Mouse (Mus musculus) spleen, adult 12 weeks (tissue): ENCODE results near the gene Galnt6.

Experiments
- DNase-seq: peaks from one replicate; pipeline ENCODE4 v3.0.0; 2022; ENCODE audit warnings: low spot score

Galnt6 gene

GRCm38 (mm10) chr15:100720066-100720465 is 9.1 kb downstream of the Galnt6 start:
- no peak for DNase-seq

GRCm38 (mm10) chr15:100719217-100719616 is 10.0 kb downstream of the Galnt6 start:
- DNase-seq: no peak

- DNase-seq: no peak
Measured at GRCm38 (mm10) chr15:100718572-100718971, 10.6 kb downstream of the Galnt6 start.

GRCm38 (mm10) chr15:100717933-100718332 is 11.2 kb downstream of the Galnt6 start:
- DNase-seq: no peak

- no peak for DNase-seq
Measured at GRCm38 (mm10) chr15:100715399-100715993, 13.7 kb downstream of the Galnt6 start.

GRCm38 (mm10) chr15:100714470-100714869 is 14.7 kb downstream of the Galnt6 start:
- DNase-seq: no peak

- no peak for DNase-seq
Measured at GRCm38 (mm10) chr15:100710838-100711237, 18.3 kb downstream of the Galnt6 start.

GRCm38 (mm10) chr15:100708433-100709078 is 20.6 kb downstream of the Galnt6 start:
- DNase-seq: no peak

GRCm38 (mm10) chr15:100706226-100706625 is 22.9 kb downstream of the Galnt6 start:
- DNase-seq: peak; percentile 55

- no peak for DNase-seq
Measured at GRCm38 (mm10) chr15:100705376-100705775, 23.8 kb downstream of the Galnt6 start.

GRCm38 (mm10) chr15:100703913-100704312 is 25.3 kb downstream of the Galnt6 start:
- DNase-seq: no peak

- no peak for DNase-seq
Measured at GRCm38 (mm10) chr15:100701856-100702255, 27.3 kb downstream of the Galnt6 start.

- no peak for DNase-seq
Measured at GRCm38 (mm10) chr15:100701108-100701507, 28.1 kb downstream of the Galnt6 start.

GRCm38 (mm10) chr15:100700424-100700823 is 28.8 kb downstream of the Galnt6 start:
- DNase-seq: no peak

GRCm38 (mm10) chr15:100699386-100699785 is 29.8 kb downstream of the Galnt6 start:
- DNase-seq: no peak

GRCm38 (mm10) chr15:100698078-100698477 is 31.1 kb downstream of the Galnt6 start:
- no peak for DNase-seq

- no peak for DNase-seq
Measured at GRCm38 (mm10) chr15:100694406-100694805, 34.8 kb downstream of the Galnt6 start.

- DNase-seq: no peak
Measured at GRCm38 (mm10) chr15:100691990-100692389, 37.2 kb downstream of the Galnt6 start.

GRCm38 (mm10) chr15:100687430-100687971 is 41.7 kb downstream of the Galnt6 start, which contains the start of gene Cela1:
Gene Cela1, minus strand, starts transcription at chr15:100687921.
- no peak for DNase-seq

- DNase-seq: no peak
Measured at GRCm38 (mm10) chr15:100686989-100687388, 42.2 kb downstream of the Galnt6 start.

GRCm38 (mm10) chr15:100686434-100686833 is 42.7 kb downstream of the Galnt6 start:
- no peak for DNase-seq

GRCm38 (mm10) chr15:100685849-100686248 is 43.3 kb downstream of the Galnt6 start:
- no peak for DNase-seq

- peak; percentile 65 for DNase-seq
Measured at GRCm38 (mm10) chr15:100685255-100685654, 43.9 kb downstream of the Galnt6 start.
